Mouse (Mus musculus) heart, embryonic 13.5 days (tissue): ENCODE measurements at regions not wholly inside any gene's neighbourhood (a gene's known extent, or its start where the extent isn't known, plus 50 kb on each side); places are given as distances from the start of the nearest gene placed in this dataset.
A peak's percentile ranks its signal among the peaks of the same experiment; 100 is the strongest.

Experiments used
- ATAC-seq: fragments of 200-750 bp; cut with Nextera tagmentation; 2 replicates; pipeline ENCODE4 v1.8.0; 2017; ENCODE audit warnings: moderate TSS enrichment; ENCODE audit not compliant: insufficient number of reproducible peaks, low FRiP score, low TSS enrichment; ENCODE audit errors: extremely low read depth
- H3K27ac ChIP-seq: fragments of 300-500 bp; sonication (generic); replicated peaks from 2 replicates; pipeline ENCODE4 v1.5.1; 2015; ENCODE audit warnings: moderate library complexity, mild to moderate bottlenecking, inconsistent platforms
- H3K27me3 ChIP-seq: fragments of 300-500 bp; sonication (generic); replicated peaks from 2 replicates; pipeline ENCODE4 v1.6.1; 2015; ENCODE audit warnings: mild to moderate bottlenecking, inconsistent platforms
- H3K36me3 ChIP-seq: fragments of 300-500 bp; sonication (generic); 2 replicates; pipeline ENCODE4 v1.6.1; 2015; ENCODE audit warnings: mild to moderate bottlenecking, inconsistent platforms
- H3K4me1 ChIP-seq: fragments of 300-500 bp; sonication (generic); 2 replicates; pipeline ENCODE4 v1.6.1; 2015; ENCODE audit warnings: inconsistent platforms
- H3K4me2 ChIP-seq: fragments of 300-500 bp; sonication (generic); 2 replicates; pipeline ENCODE4 v1.6.1; 2015; ENCODE audit warnings: inconsistent platforms, mild to moderate bottlenecking, moderate library complexity
- H3K4me3 ChIP-seq: fragments of 300-500 bp; sonication (generic); 2 replicates; pipeline ENCODE4 v1.5.1; 2015; ENCODE audit warnings: moderate library complexity, mild to moderate bottlenecking, inconsistent platforms
- H3K9ac ChIP-seq: fragments of 300-500 bp; sonication (generic); 2 replicates; pipeline ENCODE4 v1.6.1; 2015; ENCODE audit warnings: inconsistent platforms, mild to moderate bottlenecking, moderate library complexity
- H3K9me3 ChIP-seq: fragments of 300-500 bp; sonication (generic); 2 replicates; pipeline ENCODE4 v1.6.1; 2016; ENCODE audit warnings: inconsistent platforms
- WGBS: fragments of 180-500 bp; shearing (Covaris S2); methylation state at CpG from one replicate; pipeline ENCODE4 v1.1.7; 2015; ENCODE audit warnings: mixed read lengths; 5-methylcytosine and 5-hydroxymethylcytosine counted together

DNA sequence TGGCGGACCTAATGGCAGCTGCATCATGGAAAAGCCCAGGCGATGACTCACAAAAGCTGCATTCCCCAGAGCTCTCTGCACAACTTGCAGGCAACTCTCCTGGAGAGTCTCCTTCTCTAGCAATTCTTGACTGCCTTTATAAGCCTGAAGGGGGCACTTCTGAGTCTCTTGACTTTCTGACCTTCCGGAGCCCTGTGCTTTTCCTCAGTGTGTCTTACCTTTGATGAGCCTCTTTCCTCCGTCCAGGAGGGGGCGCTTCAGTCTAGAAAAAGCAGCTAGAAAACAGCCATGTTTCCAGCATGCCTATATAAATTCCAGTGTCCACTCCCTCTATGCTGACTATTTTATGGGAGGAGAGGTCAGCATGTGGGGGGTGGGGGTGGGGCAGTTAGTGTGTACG, 228.8 kb upstream of the Hs6st1 start:
- H3K4me1 ChIP-seq = peaks cover 4% of the 10 kb centered on the region; the same call in 1 of the 2 replicates
- no peak overlapping the region for H3K4me3 ChIP-seq
- WGBS = 74% methylated on average over 6 of the region's 6 CpGs
- H3K4me2 ChIP-seq = no peak overlapping the region
- H3K9ac ChIP-seq = no peak overlapping the region
- H3K9me3 ChIP-seq = no peaks in the 10 kb centered on the region
- ATAC-seq = no peak
- no peaks in the 10 kb centered on the region for H3K36me3 ChIP-seq
- H3K27me3 ChIP-seq = no peaks in the 10 kb centered on the region
- H3K27ac ChIP-seq = no peak overlapping the region

GRCm38 (mm10) chr1:35841626-35842025, 226.6 kb upstream of the Hs6st1 start:
- ATAC-seq = no peak
- no peaks in the 10 kb centered on the region for H3K27me3 ChIP-seq
- H3K9me3 ChIP-seq = no peaks in the 10 kb centered on the region
- no peak overlapping the region for H3K4me2 ChIP-seq
- no peaks in the 10 kb centered on the region for H3K36me3 ChIP-seq
- peaks cover 4% of the 10 kb centered on the region; the same call in 1 of the 2 replicates for H3K4me1 ChIP-seq
- H3K9ac ChIP-seq = no peak overlapping the region
- H3K4me3 ChIP-seq = no peak overlapping the region
- no peak overlapping the region for H3K27ac ChIP-seq
- 76% methylated on average over 2 of the region's 2 CpGs for WGBS

DNA sequence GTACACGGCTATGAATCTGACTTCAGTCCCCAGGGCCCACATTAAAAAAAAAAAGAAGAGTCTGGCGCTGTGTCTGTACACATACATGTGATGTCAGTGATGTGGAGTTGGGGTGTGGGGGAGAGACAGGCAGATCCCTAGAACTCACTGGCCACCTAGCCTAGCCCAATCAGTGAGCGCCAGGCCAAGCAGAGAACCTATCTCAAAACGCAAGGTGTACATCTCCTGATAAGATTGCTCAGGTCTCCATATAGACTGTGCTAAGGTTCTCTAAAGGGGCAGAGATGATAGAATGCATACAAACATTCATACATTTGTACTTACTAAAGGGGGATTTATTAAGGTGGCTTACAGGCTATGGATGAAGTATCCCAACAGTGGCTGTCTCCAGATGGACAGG, 225.5 kb upstream of the Hs6st1 start:
- ATAC-seq = no peak
- Histone ChIP-seq H3K36me3 (no peaks in the 10 kb centered on the region), H3K9ac (no peak overlapping the region), H3K4me2 (no peak overlapping the region), H3K4me3 (no peak overlapping the region), H3K27me3 (no peaks in the 10 kb centered on the region), H3K4me1 (peaks cover 4% of the 10 kb centered on the region; the same call in 1 of the 2 replicates), H3K9me3 (no peaks in the 10 kb centered on the region), H3K27ac (no peak overlapping the region)
- WGBS = 82% methylated on average over 4 of the region's 4 CpGs

GRCm38 (mm10) chr1:35843566-35843965, 224.6 kb upstream of the Hs6st1 start:
- Histone ChIP-seq H3K9ac (no peak overlapping the region), H3K4me2 (no peak overlapping the region), H3K9me3 (no peaks in the 10 kb centered on the region), H3K36me3 (no peaks in the 10 kb centered on the region), H3K27me3 (no peaks in the 10 kb centered on the region), H3K4me3 (no peak overlapping the region), H3K27ac (no peak overlapping the region), H3K4me1 (peaks cover 4% of the 10 kb centered on the region; the same call in 1 of the 2 replicates)
- 77% methylated on average over 3 of the region's 3 CpGs for WGBS
- no peak for ATAC-seq

GRCm38 (mm10) chr1:35846224-35846936, 221.8 kb upstream of the Hs6st1 start:
- no peak overlapping the region for H3K9ac ChIP-seq
- H3K4me2 ChIP-seq = no peak overlapping the region
- no peak for ATAC-seq
- peaks cover 17% of the 10 kb centered on the region for H3K4me1 ChIP-seq
- no peak overlapping the region for H3K27ac ChIP-seq
- 52% methylated on average over 11 of the region's 11 CpGs for WGBS
- H3K9me3 ChIP-seq = no peaks in the 10 kb centered on the region
- no peak overlapping the region for H3K4me3 ChIP-seq
- H3K36me3 ChIP-seq = no peaks in the 10 kb centered on the region
- H3K27me3 ChIP-seq = no peaks in the 10 kb centered on the region

GRCm38 (mm10) chr1:35848160-35848954, 219.8 kb upstream of the Hs6st1 start:
- Histone ChIP-seq H3K27me3 (no peaks in the 10 kb centered on the region), H3K4me2 (no peak overlapping the region), H3K4me1 (peaks cover 21% of the 10 kb centered on the region), H3K36me3 (no peaks in the 10 kb centered on the region), H3K9me3 (no peaks in the 10 kb centered on the region), H3K4me3 (no peak overlapping the region), H3K9ac (no peak overlapping the region), H3K27ac (no peak overlapping the region)
- no peak for ATAC-seq
- 81% methylated on average over 12 of the region's 12 CpGs for WGBS

GRCm38 (mm10) chr1:35849406-35850190, 218.6 kb upstream of the Hs6st1 start:
- peak overlapping the region; percentile 61 for H3K27ac ChIP-seq
- WGBS = 60% methylated on average over 11 of the region's 11 CpGs
- no peak for ATAC-seq
- no peaks in the 10 kb centered on the region for H3K27me3 ChIP-seq
- peak overlapping the region; percentile 42 for H3K4me2 ChIP-seq
- no peak overlapping the region for H3K9ac ChIP-seq
- no peaks in the 10 kb centered on the region for H3K36me3 ChIP-seq
- H3K4me3 ChIP-seq = peak overlapping the region; percentile 8; the same call in 1 of the 2 replicates
- peaks cover 21% of the 10 kb centered on the region for H3K4me1 ChIP-seq
- H3K9me3 ChIP-seq = no peaks in the 10 kb centered on the region

- WGBS = 68% methylated on average over 8 of the region's 8 CpGs
- Histone ChIP-seq H3K9me3 (no peaks in the 10 kb centered on the region), H3K4me2 (peak overlapping the region; percentile 42), H3K27me3 (no peaks in the 10 kb centered on the region), H3K27ac (peak overlapping the region; percentile 61), H3K4me1 (peaks cover 21% of the 10 kb centered on the region), H3K9ac (no peak overlapping the region), H3K36me3 (no peaks in the 10 kb centered on the region), H3K4me3 (peak overlapping the region; percentile 8; the same call in 1 of the 2 replicates)
- ATAC-seq = no peak
Measured at GRCm38 (mm10) chr1:35850191-35850545, 218.0 kb upstream of the Hs6st1 start.

- 65% methylated on average over 9 of the region's 9 CpGs for WGBS
- H3K27ac ChIP-seq = peak overlapping the region; percentile 61
- H3K4me1 ChIP-seq = peaks cover 21% of the 10 kb centered on the region
- H3K27me3 ChIP-seq = no peaks in the 10 kb centered on the region
- H3K36me3 ChIP-seq = no peaks in the 10 kb centered on the region
- no peak for ATAC-seq
- H3K9me3 ChIP-seq = no peaks in the 10 kb centered on the region
- H3K9ac ChIP-seq = no peak overlapping the region
- no peak overlapping the region for H3K4me3 ChIP-seq
- H3K4me2 ChIP-seq = no peak overlapping the region
Measured at GRCm38 (mm10) chr1:35850566-35851085, 217.6 kb upstream of the Hs6st1 start.

DNA sequence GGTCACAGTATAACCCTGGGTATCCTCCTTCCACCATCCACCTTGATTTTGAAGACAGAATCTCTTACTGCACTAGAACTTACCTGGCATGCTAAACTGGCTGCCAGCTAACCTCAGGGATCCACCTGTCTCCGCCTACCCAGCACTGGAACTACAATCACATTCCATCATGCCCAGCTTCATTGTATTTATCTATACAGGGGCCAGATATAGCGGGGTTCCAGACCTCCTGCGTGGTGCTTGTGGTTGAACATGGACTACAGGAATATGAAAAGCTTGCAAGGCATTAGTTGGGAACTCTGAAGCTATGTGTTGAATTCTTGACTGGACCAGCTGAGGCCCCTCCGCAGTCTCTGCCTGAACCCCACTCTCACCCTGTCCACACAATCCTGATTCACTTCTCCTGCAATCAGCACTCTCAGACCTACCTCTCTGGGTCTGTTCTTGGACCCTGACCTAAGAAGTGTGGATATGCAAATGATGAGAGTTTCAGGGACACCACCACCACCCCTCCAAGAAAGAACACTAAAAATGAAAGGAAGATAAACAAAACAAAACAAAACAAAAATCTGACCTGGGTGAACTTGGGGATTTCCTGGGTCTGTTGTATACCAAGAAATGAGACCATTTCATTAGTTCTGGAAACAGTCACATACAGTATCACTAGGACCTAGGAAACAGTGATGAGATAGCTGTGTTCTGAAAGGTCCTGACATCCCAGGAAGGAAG, 216.4 kb upstream of the Hs6st1 start:
- no peak for ATAC-seq
- Histone ChIP-seq H3K4me2 (no peak overlapping the region), H3K27ac (no peak overlapping the region), H3K36me3 (no peaks in the 10 kb centered on the region), H3K27me3 (no peaks in the 10 kb centered on the region), H3K4me1 (peaks cover 25% of the 10 kb centered on the region), H3K9me3 (no peaks in the 10 kb centered on the region), H3K9ac (no peak overlapping the region), H3K4me3 (no peak overlapping the region)
- 70% methylated on average over 4 of the region's 4 CpGs for WGBS
